Mouse (Mus musculus) embryonic fibroblast, embryonic 13.5 days (primary cell): ENCODE results near the gene Iars2. TPM values are rescaled to one million over a fixed set of nuclear protein-coding genes. Genes with fewer than 3 reads are reported as not detected.

Experiments
- H3K27ac ChIP-seq: 2 replicates; pipeline ENCODE4 v1.5.1; 2012; ENCODE audit warnings: low read length, control low read depth, inconsistent platforms; ENCODE audit not compliant: insufficient read depth
- H3K4me1 ChIP-seq: 2 replicates; pipeline ENCODE4 v1.6.1; 2011; ENCODE audit warnings: low read length; ENCODE audit not compliant: control insufficient read depth, insufficient read depth
- H3K4me3 ChIP-seq: 2 replicates; pipeline ENCODE4 v1.5.1; 2011; ENCODE audit warnings: mild to moderate bottlenecking, control low read depth, low read length; ENCODE audit not compliant: insufficient read depth
- CTCF ChIP-seq: IDR thresholded peaks from 2 replicates; pipeline ENCODE4 v1.5.1; 2011; ENCODE audit warnings: mild to moderate bottlenecking, control low read depth, low read length, moderate library complexity, borderline replicate concordance; ENCODE audit not compliant: insufficient read depth
- POLR2A ChIP-seq: IDR thresholded peaks from 2 replicates; pipeline ENCODE4 v1.6.1; 2011; ENCODE audit warnings: low read depth, mild to moderate bottlenecking, control low read depth, low read length, moderate library complexity
- polyA plus RNA-seq: library from polyadenylated mRNA; stranded (reverse); fragments of >200 nt; gene quantifications from 2 replicates; pipeline ENCODE4 v1.2.4, GENCODE M21; 2011; ENCODE audit warnings: low read depth; ENCODE audit not compliant: missing spikeins, insufficient read length

The Iars2 gene
- polyA plus RNA-seq, 1 experiment: 42.9 TPM

GRCm38 (mm10) chr1:185356246-185356645, 27.1 kb upstream of the Iars2 start:
- Histone ChIP-seq H3K27ac (no peak overlapping the region), H3K4me3 (no peak overlapping the region), H3K4me1 (no peaks in the 10 kb centered on the region)
- TF ChIP-seq CTCF: no peak

GRCm38 (mm10) chr1:185354731-185355130, 25.5 kb upstream of the Iars2 start:
- Histone ChIP-seq H3K4me3 (no peak overlapping the region), H3K27ac (no peak overlapping the region), H3K4me1 (no peaks in the 10 kb centered on the region)
- TF ChIP-seq POLR2A (no peak), CTCF (no peak)

DNA sequence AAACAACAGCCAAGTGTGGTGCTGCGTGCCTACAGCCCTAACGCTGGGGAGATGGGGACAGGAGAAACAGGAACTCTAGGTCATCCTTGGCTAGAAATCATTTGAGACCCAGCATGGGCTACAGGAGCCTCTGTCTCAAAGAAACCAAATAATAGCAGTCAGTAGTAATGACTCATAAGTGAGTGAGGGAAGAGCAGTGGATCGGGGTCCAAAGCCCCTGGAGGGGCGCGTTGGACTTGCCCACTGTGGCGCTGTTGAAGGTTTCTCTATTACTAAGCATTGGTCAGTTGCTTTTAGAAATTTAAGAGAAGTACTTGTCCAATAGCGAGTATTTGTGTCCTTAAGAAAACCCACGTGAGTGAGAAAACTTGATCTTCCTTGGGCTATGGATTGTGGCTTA, 24.2 kb upstream of the Iars2 start:
- H3K4me3 ChIP-seq: no peak overlapping the region
- H3K27ac ChIP-seq: no peak overlapping the region
- TF ChIP-seq CTCF (no peak), POLR2A (no peak)
- H3K4me1 ChIP-seq: no peaks in the 10 kb centered on the region

GRCm38 (mm10) chr1:185352151-185352550, 23.0 kb upstream of the Iars2 start:
- H3K4me3 ChIP-seq: no peak overlapping the region
- TF ChIP-seq POLR2A: no peak
- TF ChIP-seq CTCF: no peak
- H3K4me1 ChIP-seq: no peaks in the 10 kb centered on the region
- no peak overlapping the region for H3K27ac ChIP-seq

- TF ChIP-seq CTCF (no peak), POLR2A (no peak)
- no peaks in the 10 kb centered on the region for H3K4me1 ChIP-seq
- H3K27ac ChIP-seq: no peak overlapping the region
- H3K4me3 ChIP-seq: no peak overlapping the region
Observed at GRCm38 (mm10) chr1:185350611-185351010, 21.4 kb upstream of the Iars2 start.

DNA sequence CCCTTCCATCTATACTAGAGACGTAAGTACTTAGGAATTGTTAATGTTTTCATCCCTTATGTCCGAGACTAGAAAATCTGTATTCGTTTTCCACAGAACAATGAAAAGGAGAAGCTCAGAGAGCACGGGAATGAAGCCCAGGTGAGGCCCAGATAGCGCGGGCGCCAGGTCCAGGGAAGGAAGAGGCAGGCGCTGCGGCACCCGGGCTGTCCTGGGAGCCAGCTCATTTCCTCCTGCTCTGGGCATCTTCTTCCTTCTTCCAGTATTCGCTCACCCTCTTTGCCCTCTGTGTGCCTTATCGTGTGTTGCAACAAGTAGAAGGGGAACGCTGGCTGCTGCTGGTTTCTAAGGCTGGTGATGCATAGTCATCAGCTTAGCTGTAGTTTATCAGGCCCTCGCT, 20.5 kb upstream of the Iars2 start:
- H3K4me1 ChIP-seq: no peaks in the 10 kb centered on the region
- TF ChIP-seq POLR2A: no peak
- TF ChIP-seq CTCF: no peak
- no peak overlapping the region for H3K27ac ChIP-seq
- no peak overlapping the region for H3K4me3 ChIP-seq

- TF ChIP-seq CTCF (peak; percentile 59; the same call in 1 of the 2 replicates), POLR2A (no peak)
- H3K27ac ChIP-seq: no peak overlapping the region
- H3K4me1 ChIP-seq: no peaks in the 10 kb centered on the region
- no peak overlapping the region for H3K4me3 ChIP-seq
Observed at GRCm38 (mm10) chr1:185346188-185346587, 17.0 kb upstream of the Iars2 start.

DNA sequence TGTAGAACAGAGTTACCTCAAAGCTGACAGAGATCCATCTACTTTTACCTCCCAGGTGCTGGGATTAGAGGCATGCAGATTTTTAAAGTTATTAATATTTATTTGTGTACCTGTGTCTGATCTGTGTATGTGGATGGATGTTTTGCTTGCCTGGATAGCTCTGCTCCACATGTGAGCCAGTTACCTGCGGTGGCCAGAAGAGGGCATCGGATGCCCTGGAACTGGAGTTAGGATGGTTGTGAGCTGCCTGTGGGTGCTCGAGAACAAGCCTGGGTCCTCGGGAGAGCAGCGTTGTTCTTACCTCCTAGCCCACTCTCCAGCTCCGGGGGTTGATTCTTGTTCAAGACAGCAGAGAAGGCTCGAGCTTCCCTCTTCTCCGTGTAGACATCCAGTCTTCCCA, 14.2 kb upstream of the Iars2 start:
- TF ChIP-seq POLR2A (no peak), CTCF (no peak)
- H3K27ac ChIP-seq: no peak overlapping the region
- no peak overlapping the region for H3K4me3 ChIP-seq
- H3K4me1 ChIP-seq: no peaks in the 10 kb centered on the region

GRCm38 (mm10) chr1:185342441-185342840, 13.2 kb upstream of the Iars2 start:
- Histone ChIP-seq H3K4me3 (no peak overlapping the region), H3K27ac (no peak overlapping the region), H3K4me1 (no peaks in the 10 kb centered on the region)
- TF ChIP-seq CTCF (no peak), POLR2A (no peak)

GRCm38 (mm10) chr1:185336535-185336934, 7.3 kb upstream of the Iars2 start:
- Histone ChIP-seq H3K4me3 (no peak overlapping the region), H3K4me1 (peaks cover 2% of the 10 kb centered on the region; the same call in 1 of the 2 replicates), H3K27ac (no peak overlapping the region)
- TF ChIP-seq POLR2A: no peak
- TF ChIP-seq CTCF: no peak

DNA sequence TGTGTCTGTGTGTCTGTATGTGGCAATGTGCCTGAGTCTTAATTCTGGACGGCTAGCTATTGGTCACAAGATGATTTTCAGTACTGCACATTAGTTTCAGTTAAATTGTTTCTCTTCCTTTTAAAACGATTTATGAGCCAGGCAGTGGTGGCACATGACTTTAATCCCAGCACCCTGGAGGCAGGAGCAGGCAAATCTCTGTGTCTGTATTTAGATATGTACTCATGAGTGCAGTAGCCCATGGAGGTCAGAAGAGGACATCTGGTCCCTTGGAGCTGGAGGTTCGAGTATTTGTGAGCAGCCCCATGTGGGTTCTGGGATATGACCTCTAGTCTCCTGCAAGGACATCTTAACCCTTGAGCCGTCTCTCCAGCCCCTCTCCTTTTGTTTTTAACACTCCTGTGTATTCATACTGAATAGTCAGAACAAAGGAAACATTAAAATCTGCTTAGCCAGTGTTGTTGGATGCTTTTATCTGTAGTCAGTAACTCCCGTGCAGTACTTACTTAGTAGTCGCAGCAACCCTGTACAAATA, 6.1 kb upstream of the Iars2 start:
- TF ChIP-seq POLR2A (no peak), CTCF (no peak)
- Histone ChIP-seq H3K4me1 (peaks cover 2% of the 10 kb centered on the region; the same call in 1 of the 2 replicates), H3K4me3 (no peak overlapping the region), H3K27ac (no peak overlapping the region)

DNA sequence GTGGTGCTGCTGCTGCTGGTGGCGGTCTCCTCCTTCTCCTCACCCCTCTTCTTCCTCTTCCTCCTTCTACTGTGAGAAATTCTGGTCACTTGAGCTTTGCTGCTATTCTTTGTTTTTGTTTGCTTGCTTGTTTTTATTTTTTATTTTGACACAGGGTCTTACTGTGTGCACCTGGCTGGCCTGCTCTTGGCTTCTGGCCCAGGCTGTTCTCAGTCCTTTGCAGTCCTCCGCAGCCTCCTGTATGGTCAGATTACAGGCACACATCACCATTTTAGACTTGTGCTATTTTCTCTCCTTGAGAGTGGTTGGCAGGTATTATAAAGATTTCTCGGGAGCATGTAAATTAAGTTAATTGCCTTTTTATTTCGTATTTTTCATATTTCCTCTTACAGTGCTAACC, 4.9 kb upstream of the Iars2 start:
- Histone ChIP-seq H3K4me3 (no peak overlapping the region), H3K4me1 (peaks cover 2% of the 10 kb centered on the region; the same call in 1 of the 2 replicates)
- TF ChIP-seq POLR2A (no peak), CTCF (no peak)

More for the DNA sequence above, 4.9 kb upstream of the Iars2 start:
- H3K27ac ChIP-seq: no peak overlapping the region
